In genomic region chr15:83085901-83086300, GRCm38 (mm10) we compare ENCODE assay signal across 10 mouse cellular contexts. TPM values are rescaled to one million over a fixed set of nuclear protein-coding genes. Genes with fewer than 3 reads are reported as not detected.
DNase-seq lines count a peak whose midpoint lies in the region; ATAC-seq and TF ChIP-seq lines count a peak whose summit lies in the region.
"Had no signal": no experiment of that assay in that cellular context is flagged by ENCODE, and none has a peak within 500 bp of the region (broad histone marks: within the 10 kb centered on the region; RNA-seq: fewer than 3 reads in every experiment).

No protein-coding gene starts in this region.

- no peaks in the 10 kb centered on the region; the same call in 1 of the 2 replicates for H3K27me3 ChIP-seq in hindbrain, postnatal 0 days (ENCODE audit: insufficient read depth, low read length)
- peaks cover 31% of the 10 kb centered on the region for H3K27me3 ChIP-seq in hindbrain, embryonic 12.5 days
- H3K27me3 ChIP-seq in liver, embryonic 11.5 days (replicated peaks; ENCODE audit: control insufficient read depth, insufficient read depth, low read length), result peaks cover 17% of the 10 kb centered on the region
- no peaks in the 10 kb centered on the region for H3K27me3 ChIP-seq in spleen, adult 2 months (ENCODE audit: control insufficient read depth, insufficient read depth, low read length)

- peaks cover 15% of the 10 kb centered on the region; the same call in 1 of the 2 replicates for H3K4me1 ChIP-seq in hindbrain, postnatal 0 days (ENCODE audit: insufficient read depth, low read length)
- peaks cover 31% of the 10 kb centered on the region for H3K4me1 ChIP-seq in hindbrain, embryonic 12.5 days
- no peaks in the 10 kb centered on the region for H3K4me1 ChIP-seq in embryonic fibroblast, embryonic 13.5 days (ENCODE audit: control insufficient read depth, insufficient read depth, low read length)
- H3K4me1 ChIP-seq in liver, embryonic 11.5 days (replicated peaks; ENCODE audit: control insufficient read depth, insufficient read depth, low read length), result 0 out of 2 replicates have a peak, but pooled peaks cover 4% of the 10 kb centered on the region
- H3K4me1 ChIP-seq in spleen, adult 2 months (ENCODE audit: control insufficient read depth, insufficient read depth, insufficient read length), result no peaks in the 10 kb centered on the region
- H3K4me1 ChIP-seq: lung, embryonic 15.5 days had no signal

- no peaks in the 10 kb centered on the region for H3K36me3 ChIP-seq in hindbrain, postnatal 0 days (ENCODE audit: insufficient read depth, low read length)
- no peaks in the 10 kb centered on the region for H3K36me3 ChIP-seq in hindbrain, embryonic 12.5 days
- H3K36me3 ChIP-seq in liver, embryonic 11.5 days (ENCODE audit: control insufficient read depth, insufficient read depth, low read length), result no peaks in the 10 kb centered on the region
- H3K36me3 ChIP-seq in spleen, adult 2 months (ENCODE audit: control insufficient read depth, insufficient read depth, low read length), result no peaks in the 10 kb centered on the region
- H3K36me3 ChIP-seq: embryonic facial prominence, embryonic 15.5 days; lung, embryonic 15.5 days had no signal

- no peak overlapping the region for H3K4me3 ChIP-seq in hindbrain, postnatal 0 days (ENCODE audit: low read length)
- no peak overlapping the region for H3K4me3 ChIP-seq in hindbrain, embryonic 12.5 days
- H3K4me3 ChIP-seq in embryonic fibroblast, embryonic 13.5 days (ENCODE audit: insufficient read depth, low read length), result no peak overlapping the region
- H3K4me3 ChIP-seq in liver, embryonic 11.5 days (ENCODE audit: low read depth, low read length), result no peak overlapping the region
- no peak overlapping the region for H3K4me3 ChIP-seq in spleen, adult 2 months (ENCODE audit: extremely low read depth, insufficient read depth, insufficient read length)
- H3K4me3 ChIP-seq: embryonic facial prominence, embryonic 15.5 days; lung, embryonic 15.5 days had no signal

- TF ChIP-seq CTCF in hindbrain, postnatal 0 days (IDR thresholded peaks at IDR 0.05; ENCODE audit: low read depth), result peak; percentile 67
- peak; percentile 50 for TF ChIP-seq CTCF in embryonic fibroblast, embryonic 13.5 days (IDR thresholded peaks at IDR 0.05; ENCODE audit: borderline replicate concordance, insufficient read depth, low read length)
- peak; percentile 54; the same call in 1 of the 2 replicates for TF ChIP-seq CTCF in spleen, adult 2 months (IDR thresholded peaks at IDR 0.05; ENCODE audit: extremely low read depth, insufficient read depth, insufficient read length, insufficient replicate concordance)

- H3K9me3 ChIP-seq in hindbrain, postnatal 0 days (ENCODE audit: low read length), result no peaks in the 10 kb centered on the region
- no peaks in the 10 kb centered on the region for H3K9me3 ChIP-seq in hindbrain, embryonic 12.5 days (replicated peaks)
- H3K9me3 ChIP-seq in liver, embryonic 11.5 days (ENCODE audit: control insufficient read depth, low read length), result no peaks in the 10 kb centered on the region
- H3K9me3 ChIP-seq: embryonic facial prominence, embryonic 15.5 days; lung, embryonic 15.5 days had no signal

- DNase-seq in hindbrain, postnatal 0 days (ENCODE audit: low spot score), result peak; percentile 28
- peak; percentile 69 to 73 for DNase-seq in B cell, adult 2 months
- DNase-seq in T-cell, adult 2 months (ENCODE audit: low spot score), result peak; percentile 65
- peak; percentile 49 for DNase-seq in liver, embryonic 11.5 days (ENCODE audit: low spot score)
- DNase-seq in spleen, adult 2 months (ENCODE audit: low read depth in 1 of 2, low spot score in 2 of 2), result peak; percentile 30 to 36

- no peak overlapping the region for H3K9ac ChIP-seq in hindbrain, postnatal 0 days (replicated peaks; ENCODE audit: low read length)
- no peak overlapping the region for H3K9ac ChIP-seq in hindbrain, embryonic 12.5 days
- H3K9ac ChIP-seq in liver, embryonic 11.5 days (ENCODE audit: low read depth, low read length), result no peak overlapping the region
- H3K9ac ChIP-seq: embryonic facial prominence, embryonic 15.5 days; lung, embryonic 15.5 days had no signal

- no peak overlapping the region for H3K27ac ChIP-seq in hindbrain, postnatal 0 days
- no peak overlapping the region for H3K27ac ChIP-seq in hindbrain, embryonic 12.5 days
- H3K27ac ChIP-seq in embryonic fibroblast, embryonic 13.5 days (ENCODE audit: insufficient read depth, low read length), result no peak overlapping the region
- H3K27ac ChIP-seq in liver, embryonic 11.5 days (ENCODE audit: low read depth, low read length), result no peak overlapping the region
- H3K27ac ChIP-seq in spleen, adult 2 months (ENCODE audit: insufficient read depth, low read length), result no peak overlapping the region
- H3K27ac ChIP-seq: embryonic facial prominence, embryonic 15.5 days; lung, embryonic 15.5 days had no signal

- TF ChIP-seq POLR2A in embryonic fibroblast, embryonic 13.5 days (IDR thresholded peaks at IDR 0.05; ENCODE audit: low read depth, low read length), result no peak
- no peak for TF ChIP-seq POLR2A in spleen, adult 2 months (IDR thresholded peaks at IDR 0.05; ENCODE audit: low read depth, low read length)

- WGBS in hindbrain, postnatal 0 days, result 40% methylated on average over 7 of the region's 7 CpGs
- 37% methylated on average over 7 of the region's 7 CpGs for WGBS in hindbrain, embryonic 12.5 days
- WGBS in liver, embryonic 11.5 days, result 31% methylated on average over 7 of the region's 7 CpGs
- WGBS in spleen, adult 2 months, result 33% methylated on average over 7 of the region's 7 CpGs

- no peak for ATAC-seq in hindbrain, postnatal 0 days
- ATAC-seq in hindbrain, embryonic 12.5 days (ENCODE audit: low FRiP score), result no peak
- peak; percentile 37; the same call in 1 of the 2 replicates for ATAC-seq in liver, embryonic 11.5 days (replicated peaks; ENCODE audit: low FRiP score)
- no peak for ATAC-seq in inflammation-experienced regulatory T-cells, adult 6 months

- H3K4me2 ChIP-seq in hindbrain, postnatal 0 days (ENCODE audit: low read depth, low read length), result no peak overlapping the region
- no peak overlapping the region for H3K4me2 ChIP-seq in hindbrain, embryonic 12.5 days (replicated peaks)
- no peak overlapping the region for H3K4me2 ChIP-seq in liver, embryonic 11.5 days
- H3K4me2 ChIP-seq: embryonic facial prominence, embryonic 15.5 days; lung, embryonic 15.5 days had no signal

RNA-seq across cellular contexts. Expression of gene Serhl, which starts 3.4 kb away (rescaled TPM):
- 12.6 and 12.9 TPM in 2 replicates for total RNA-seq in hindbrain, postnatal 0 days (2014; rRNA removed)
- polyA plus RNA-seq in hindbrain, postnatal 0 days (2015; fragmentation: Nextera tagmentation; extraction: Ambion mirVana), result 37.4 and 38.5 TPM in 2 replicates
- polyA plus RNA-seq in hindbrain, embryonic 12.5 days (2016; fragmentation: Nextera tagmentation; extraction: Ambion mirVana), result 44.3 and 46.1 TPM in 2 replicates
- polyA plus RNA-seq in embryonic fibroblast, embryonic 13.5 days (2011; ENCODE audit: insufficient read length, low read depth, missing spikeins), result 25.1 and 31.2 TPM in 2 replicates
- polyA plus RNA-seq in liver, embryonic 11.5 days (2014; fragmentation: Nextera tagmentation; extraction: Ambion mirVana), result 45.8 and 49.4 TPM in 2 replicates
- 31.4 and 37.1 TPM in 2 replicates for polyA plus RNA-seq in spleen, adult 2 months (2012; rRNA removed)
- 10 to 100 TPM; 63.6 to 95.2 (median 80.0) TPM for polyA plus RNA-seq in inflammation-experienced regulatory T-cells, adult 6 months (2017; shearing (Covaris generic))

RNA-seq across cellular contexts. Expression of gene Rrp7a, which starts 36.7 kb away (rescaled TPM):
- total RNA-seq in hindbrain, postnatal 0 days (2014; rRNA removed), result 157 and 207 TPM in 2 replicates
- 69.4 and 74.4 TPM in 2 replicates for polyA plus RNA-seq in hindbrain, postnatal 0 days (2015; fragmentation: Nextera tagmentation; extraction: Ambion mirVana)
- 64.5 and 74.1 TPM in 2 replicates for polyA plus RNA-seq in hindbrain, embryonic 12.5 days (2016; fragmentation: Nextera tagmentation; extraction: Ambion mirVana)
- 70.9 and 72.7 TPM in 2 replicates for polyA plus RNA-seq in embryonic fibroblast, embryonic 13.5 days (2011; ENCODE audit: insufficient read length, low read depth, missing spikeins)
- 71.1 and 77.6 TPM in 2 replicates for polyA plus RNA-seq in liver, embryonic 11.5 days (2014; fragmentation: Nextera tagmentation; extraction: Ambion mirVana)
- 86.8 and 104 TPM in 2 replicates for polyA plus RNA-seq in spleen, adult 2 months (2012; rRNA removed)
- polyA plus RNA-seq in inflammation-experienced regulatory T-cells, adult 6 months (2017; shearing (Covaris generic)), result 10 to 100 TPM; 70.6 to 86.9 (median 82.4) TPM

RNA-seq across cellular contexts. Expression of gene Nfam1, which starts 52.8 kb away (rescaled TPM):
- total RNA-seq in hindbrain, postnatal 0 days (2014; rRNA removed), result 1.7 and 3.3 TPM in 2 replicates
- polyA plus RNA-seq in hindbrain, postnatal 0 days (2015; fragmentation: Nextera tagmentation; extraction: Ambion mirVana), result 1.7 and 1.8 TPM in 2 replicates
- polyA plus RNA-seq in hindbrain, embryonic 12.5 days (2016; fragmentation: Nextera tagmentation; extraction: Ambion mirVana), result 1.9 and 2.2 TPM in 2 replicates
- polyA plus RNA-seq in embryonic fibroblast, embryonic 13.5 days (2011; ENCODE audit: insufficient read length, low read depth, missing spikeins), result 0.70 TPM in 1 of 2 replicates, not detected in the other
- 6.6 and 7.4 TPM in 2 replicates for polyA plus RNA-seq in liver, embryonic 11.5 days (2014; fragmentation: Nextera tagmentation; extraction: Ambion mirVana)
- 30.7 and 31.0 TPM in 2 replicates for polyA plus RNA-seq in spleen, adult 2 months (2012; rRNA removed)
- polyA plus RNA-seq in inflammation-experienced regulatory T-cells, adult 6 months (2017; shearing (Covaris generic)), result under 1 TPM in 2 of 3 experiments, not detected in 1; 0.26 to 0.92 TPM
